Mouse (Mus musculus) cortical plate, adult 2 months (tissue): ENCODE measurements around the gene 2310011J03Rik.

ENCODE experiments used
- CTCF ChIP-seq: fragments of 200-500 bp; IDR thresholded peaks from 2 replicates; pipeline ENCODE4 v1.5.1; 2011; ENCODE audit warnings: mild to moderate bottlenecking, control low read depth, low read length; ENCODE audit not compliant: insufficient read depth; ENCODE audit errors: extremely low read depth
- POLR2A ChIP-seq: fragments of 200-500 bp; IDR thresholded peaks from 2 replicates; pipeline ENCODE4 v1.6.1; 2011; ENCODE audit warnings: mild to moderate bottlenecking, low read length, control low read depth; ENCODE audit not compliant: insufficient read depth; ENCODE audit errors: extremely low read depth

GRCm38 (mm10) chr10:80270099-80270498 is 50.2 kb downstream of the 2310011J03Rik start:
- TF ChIP-seq CTCF (no peak), POLR2A (no peak)
